Mouse (Mus musculus) right cerebral cortex, postnatal 4 days (tissue): ENCODE measurements around the gene Ehd1.
"Not testable (repeated sequence)": the region's sequence is repeated elsewhere in the genome, so short reads cannot be mapped to it uniquely, and the experiment has no call there.

ENCODE experiments used
- DNase-seq: peaks from one replicate; pipeline ENCODE4 v3.0.0-alpha.2; 2022

Gene Ehd1

DNA sequence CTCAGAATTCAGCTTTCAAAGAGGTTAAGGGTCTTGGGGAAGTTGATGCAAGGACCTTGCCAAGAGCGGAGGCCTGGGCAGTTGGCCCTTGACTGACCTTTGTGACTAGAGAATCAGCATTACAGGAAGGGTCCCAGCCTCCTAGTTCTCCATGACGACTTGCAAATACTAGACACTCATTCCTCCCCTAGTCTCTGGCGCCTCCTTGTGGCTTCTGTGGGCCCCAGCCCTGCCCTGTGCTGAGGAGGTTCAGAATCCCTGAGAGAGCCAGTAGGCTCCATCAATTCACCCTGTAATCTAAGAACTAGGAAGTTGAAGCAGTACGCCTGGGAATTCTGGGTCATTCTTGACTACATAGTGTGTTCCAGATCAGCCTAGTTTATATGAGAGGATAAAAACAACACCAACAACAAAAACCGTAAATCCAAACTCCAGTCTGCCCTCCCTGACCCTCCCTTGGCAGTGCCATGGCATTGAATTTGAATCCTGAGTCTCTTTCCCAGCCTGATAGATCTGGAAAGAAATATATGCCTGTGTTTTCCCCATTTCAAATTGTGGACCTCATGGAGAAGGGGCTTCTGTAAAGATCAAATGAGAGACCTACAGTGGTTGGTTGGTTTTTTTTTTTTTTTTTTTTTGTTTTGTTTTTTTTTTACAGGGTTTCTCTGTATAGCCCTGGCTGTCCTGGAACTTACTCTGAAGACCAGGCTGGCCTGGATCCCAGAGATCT lies 28.4 kb downstream of the Ehd1 start:
- peak; percentile 79 for DNase-seq

DNA sequence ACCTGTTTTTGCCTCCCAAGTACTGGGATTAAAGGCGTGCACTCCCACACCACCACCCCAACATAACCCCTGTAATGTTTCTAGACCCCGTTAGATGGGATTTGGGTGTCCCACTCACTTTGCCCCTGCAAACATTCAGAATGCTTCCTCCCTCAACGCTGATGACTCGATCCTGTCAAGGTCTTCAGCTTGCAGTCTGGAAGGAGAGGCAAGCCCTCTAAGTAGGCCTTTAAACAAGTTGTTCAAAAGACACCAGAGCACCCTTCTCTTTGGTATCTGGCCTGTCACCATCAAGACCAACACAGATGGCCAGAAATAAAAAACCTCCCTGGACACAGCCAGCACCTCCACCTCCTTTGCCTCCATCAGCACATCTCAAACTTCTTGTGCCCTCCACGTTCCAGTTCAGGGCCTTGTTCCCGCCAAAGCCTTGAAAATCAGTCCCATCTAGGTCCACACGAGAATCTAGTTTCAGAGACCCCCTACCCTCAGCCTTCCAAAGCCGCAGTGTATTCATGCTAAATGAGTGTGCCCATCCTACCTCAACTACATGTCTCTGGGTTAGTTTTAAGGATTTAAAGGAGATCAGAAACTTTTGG lies 29.1 kb downstream of the Ehd1 start:
- DNase-seq, result no peak

DNA sequence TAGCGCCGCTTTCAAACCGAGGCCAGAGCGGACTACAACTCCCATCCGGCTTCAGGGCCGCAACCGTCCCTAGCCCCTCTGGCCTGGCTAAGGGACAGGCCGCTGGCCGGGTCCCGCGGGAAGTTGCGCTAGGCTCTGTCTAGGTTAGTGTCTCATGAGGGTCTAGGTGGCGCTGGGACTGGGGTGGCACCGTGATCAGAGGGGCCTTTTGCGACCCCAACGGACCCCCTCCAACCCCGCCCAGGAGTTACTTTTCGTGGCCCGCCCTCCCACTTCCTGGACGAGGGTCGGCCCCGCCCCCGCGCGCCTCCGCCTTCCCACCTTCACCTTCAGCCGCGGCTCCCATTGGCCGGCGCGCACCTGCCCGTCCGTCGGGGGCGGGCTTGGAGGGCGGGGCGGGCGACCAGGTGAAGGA lies 29.6 kb downstream of the Ehd1 start, which contains the start of gene Cdc42bpg:
Cdc42bpg (plus strand) TSS at position 320 of the 415 bp plus-strand sequence.
- peak; percentile 53 for DNase-seq

DNA sequence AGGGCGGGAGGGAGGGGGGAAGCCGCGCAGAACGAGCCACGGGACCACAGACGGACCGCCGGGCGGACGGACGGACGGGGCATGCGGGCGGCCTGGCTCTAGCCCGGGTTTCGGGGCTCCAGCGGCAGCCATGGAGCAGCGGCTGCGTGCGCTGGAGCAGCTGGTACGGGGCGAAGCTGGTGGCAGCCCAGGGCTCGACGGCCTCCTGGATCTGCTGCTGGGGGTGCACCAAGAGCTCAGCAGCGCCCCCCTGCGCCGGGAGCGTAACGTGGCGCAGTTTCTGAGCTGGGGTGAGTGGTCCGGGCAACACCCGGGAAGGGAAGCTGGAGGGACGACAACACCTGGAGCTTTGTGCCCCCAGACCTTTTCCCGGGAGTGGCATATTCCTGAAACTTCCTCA lies 30.1 kb downstream of the Ehd1 start:
- DNase-seq, result peak; percentile 81

DNA sequence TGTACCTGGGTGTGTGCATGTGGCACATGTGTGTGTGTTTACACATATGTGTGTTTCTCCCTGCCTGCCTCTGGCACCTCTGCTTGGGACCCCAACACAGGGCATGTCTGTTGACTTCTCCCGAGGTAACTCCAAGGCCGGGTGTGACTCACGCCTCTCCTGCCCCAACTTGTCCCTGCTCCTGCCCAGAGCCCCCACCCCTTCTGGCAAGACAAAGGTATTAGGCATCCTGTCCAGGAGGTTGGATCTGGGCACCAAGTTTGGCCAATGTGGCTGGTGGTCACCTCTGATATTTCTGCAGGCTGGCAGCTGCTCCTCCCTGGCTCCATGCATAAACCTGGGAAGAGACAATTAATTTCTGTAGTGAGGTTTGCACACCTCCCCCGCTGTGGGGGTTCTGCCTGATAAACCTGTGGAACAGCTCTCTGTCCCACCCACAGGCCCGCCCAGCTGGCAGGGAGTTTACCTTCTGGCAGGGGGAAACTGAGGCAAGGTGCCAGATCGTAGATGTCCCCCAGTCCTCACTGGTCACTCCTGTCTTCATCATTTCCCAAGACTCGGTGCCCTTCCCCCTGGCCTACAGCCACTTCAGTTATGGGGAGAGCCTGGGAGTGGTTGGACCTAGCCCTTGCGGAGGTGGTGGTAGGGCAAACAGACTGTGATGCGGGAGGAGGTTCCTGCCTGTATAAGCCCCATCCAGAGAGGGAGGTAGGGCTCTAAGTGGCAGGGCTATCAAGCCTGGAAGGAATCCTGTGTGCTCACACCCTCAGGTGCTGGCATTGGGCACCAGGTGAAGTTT lies 31.4 kb downstream of the Ehd1 start:
- no peak for DNase-seq

DNA sequence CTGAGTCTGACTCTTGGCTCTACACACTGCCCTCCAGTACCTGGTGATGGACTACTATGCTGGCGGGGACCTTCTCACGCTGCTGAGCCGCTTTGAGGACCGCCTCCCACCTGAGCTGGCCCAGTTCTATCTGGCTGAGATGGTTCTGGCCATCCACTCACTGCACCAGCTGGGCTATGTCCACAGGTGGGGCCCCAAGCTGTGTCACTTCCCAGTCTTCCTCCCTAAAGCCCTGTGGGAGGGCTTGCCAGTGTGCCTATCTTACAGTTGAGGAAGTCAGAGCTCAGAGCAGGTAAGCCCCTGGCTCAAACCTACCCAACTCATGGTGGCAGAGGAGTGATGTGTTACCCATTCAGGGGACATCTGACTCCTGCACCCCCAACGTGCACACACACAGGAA lies 33.7 kb downstream of the Ehd1 start:
- no peak for DNase-seq

DNA sequence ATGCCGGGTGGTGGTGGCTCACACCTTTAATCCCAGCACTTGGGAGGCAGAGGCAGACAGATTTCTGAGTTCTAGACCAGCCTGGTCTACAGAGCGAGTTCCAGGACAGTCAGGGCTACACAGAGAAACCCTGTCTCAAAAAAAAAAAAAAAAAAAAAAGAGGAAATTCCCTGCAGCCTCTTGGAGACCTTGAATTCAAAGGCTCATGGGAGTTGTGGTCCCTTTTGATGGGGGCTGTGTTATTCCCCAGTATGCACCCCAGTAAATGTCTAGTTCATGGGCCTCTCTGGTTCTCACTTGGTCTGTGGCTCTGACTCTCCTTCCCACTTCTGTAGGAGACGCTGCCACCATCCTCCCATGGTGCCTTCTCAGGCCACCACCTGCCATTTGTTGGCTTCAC lies 35.3 kb downstream of the Ehd1 start:
- DNase-seq, result not testable (repeated sequence)

DNA sequence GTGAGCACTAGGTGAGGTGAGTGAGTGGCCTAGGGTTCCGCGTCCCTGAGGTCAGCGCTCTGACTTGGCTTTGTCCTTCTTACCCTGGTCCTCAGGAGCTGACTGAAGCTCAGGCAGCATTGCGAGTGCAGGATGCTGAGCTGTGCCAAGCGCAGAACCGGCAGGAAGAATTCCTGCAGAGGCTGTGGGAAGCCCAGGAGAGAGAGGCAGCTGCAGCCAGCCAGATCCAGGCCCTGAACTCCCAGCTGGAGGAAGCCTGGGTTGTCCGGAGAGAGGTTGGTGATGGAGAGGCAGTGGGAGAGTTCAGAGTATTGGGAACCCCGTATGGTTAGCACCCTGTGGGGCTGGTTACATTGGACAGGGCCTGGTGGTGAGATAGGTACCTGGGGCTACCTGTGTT lies 37.3 kb downstream of the Ehd1 start:
- DNase-seq, result no peak

DNA sequence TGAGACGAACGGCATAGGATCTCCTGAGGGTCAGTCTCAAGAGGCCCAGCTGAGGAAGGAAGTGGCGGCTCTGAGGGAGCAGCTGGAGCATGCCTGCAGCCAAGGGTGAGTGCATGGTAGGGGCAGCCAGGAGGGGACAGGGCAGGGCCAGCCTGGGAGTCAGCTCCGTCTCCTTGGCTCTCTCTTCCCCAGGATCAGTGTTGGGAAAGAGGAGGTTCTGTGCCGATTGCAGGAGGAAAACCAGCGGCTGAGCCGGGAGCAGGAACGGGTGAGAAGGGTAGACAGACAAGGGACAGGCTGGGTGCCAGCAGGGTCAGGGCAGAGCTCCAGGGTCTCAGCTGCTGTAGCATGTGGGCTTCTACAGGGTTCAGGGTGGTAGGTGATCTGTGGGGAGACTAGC lies 38.0 kb downstream of the Ehd1 start:
- no peak for DNase-seq

DNA sequence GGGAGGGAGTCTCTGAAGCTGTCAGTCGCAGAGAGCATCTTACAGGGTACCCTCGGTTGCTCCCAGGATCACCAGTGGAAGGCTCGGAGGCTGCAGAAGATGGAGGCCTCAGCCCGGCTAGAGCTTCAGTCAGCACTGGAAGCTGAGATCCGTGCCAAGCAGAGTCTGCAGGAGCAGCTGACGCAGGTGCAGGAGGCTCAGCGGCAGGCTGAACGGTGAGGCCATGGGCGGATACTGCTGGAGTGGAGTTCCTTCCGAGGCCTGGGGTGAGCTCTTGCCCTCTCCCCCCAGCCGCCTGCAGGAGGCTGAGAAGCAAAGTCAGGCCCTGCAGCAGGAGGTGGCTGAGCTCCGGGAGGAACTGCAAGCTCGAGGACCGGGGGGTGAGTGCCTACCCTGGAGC lies 39.0 kb downstream of the Ehd1 start:
- DNase-seq, result no peak

DNA sequence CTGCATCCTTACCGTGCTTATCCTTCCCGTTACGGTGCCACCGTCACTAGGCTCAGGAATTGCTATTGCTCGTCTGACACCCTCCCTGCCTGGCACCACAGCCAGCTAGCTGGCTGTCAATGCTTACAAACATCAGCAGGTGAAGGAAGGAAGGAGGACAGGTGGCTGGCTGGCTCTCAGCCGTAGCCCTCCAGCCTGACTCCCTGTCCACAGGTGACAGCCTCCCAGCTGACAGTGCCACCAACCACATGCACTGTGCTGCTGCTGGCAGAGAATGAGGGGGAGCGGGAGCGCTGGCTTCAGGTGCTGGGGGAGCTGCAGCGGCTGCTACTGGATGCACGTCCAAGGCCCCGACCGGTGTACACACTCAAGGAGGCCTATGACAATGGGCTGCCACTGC lies 41.6 kb downstream of the Ehd1 start:
- DNase-seq, result no peak

DNA sequence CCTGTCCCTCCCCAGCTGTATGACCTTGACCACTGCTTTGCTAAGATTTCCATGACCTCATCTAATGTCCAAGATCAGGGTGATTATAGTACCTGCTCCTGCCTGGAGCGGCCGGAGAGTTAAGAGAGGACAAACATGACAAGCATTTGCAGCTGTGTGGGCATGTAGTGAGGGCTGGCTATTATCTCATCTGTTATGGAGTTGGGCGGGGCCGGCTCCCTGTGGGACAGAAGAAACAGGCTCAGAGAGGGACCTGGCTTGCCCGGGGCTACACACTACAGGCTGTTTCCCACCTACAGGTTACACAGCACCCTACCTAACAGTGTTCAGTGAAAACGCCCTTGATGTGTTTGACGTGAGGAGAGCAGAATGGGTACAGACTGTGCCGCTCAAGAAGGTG lies 44.8 kb downstream of the Ehd1 start:
- DNase-seq, result no peak

DNA sequence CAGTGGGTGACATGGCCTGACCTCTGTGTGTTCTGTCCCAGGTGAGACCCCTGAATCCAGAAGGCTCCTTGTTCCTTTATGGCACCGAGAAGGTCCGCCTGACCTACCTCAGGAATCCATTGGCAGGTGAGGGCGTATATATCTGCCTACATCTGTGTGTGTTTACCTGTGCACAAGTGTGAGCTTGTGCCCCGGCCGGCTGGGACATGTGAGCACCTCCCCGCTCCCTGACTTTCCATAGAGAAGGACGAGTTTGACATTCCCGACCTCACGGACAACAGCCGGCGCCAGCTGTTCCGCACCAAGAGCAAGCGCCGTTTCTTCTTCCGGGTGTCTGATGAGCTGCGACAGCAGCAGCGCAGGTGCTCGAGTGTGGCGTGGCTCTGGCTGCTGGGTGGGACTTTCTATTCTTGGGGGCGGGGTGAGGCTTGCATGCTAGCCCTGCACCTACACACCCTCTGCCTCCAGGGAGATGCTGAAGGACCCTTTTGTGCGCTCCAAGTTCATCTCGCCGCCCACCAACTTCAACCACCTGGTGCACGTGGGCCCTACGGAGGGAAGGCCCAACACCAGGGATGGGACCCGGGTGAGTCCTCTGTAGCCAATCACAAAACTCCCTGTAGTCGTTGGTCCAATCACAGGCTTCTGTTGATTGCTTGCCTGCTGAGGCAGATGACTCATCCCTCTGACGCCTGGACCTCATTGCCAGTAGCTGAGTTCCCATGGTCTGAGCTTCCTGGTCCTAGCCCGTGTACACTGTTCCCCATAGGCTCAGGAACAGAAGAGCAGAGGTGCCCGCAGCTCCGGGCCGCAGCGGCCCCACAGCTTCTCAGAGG lies 45.5 kb downstream of the Ehd1 start:
- DNase-seq, result no peak

DNA sequence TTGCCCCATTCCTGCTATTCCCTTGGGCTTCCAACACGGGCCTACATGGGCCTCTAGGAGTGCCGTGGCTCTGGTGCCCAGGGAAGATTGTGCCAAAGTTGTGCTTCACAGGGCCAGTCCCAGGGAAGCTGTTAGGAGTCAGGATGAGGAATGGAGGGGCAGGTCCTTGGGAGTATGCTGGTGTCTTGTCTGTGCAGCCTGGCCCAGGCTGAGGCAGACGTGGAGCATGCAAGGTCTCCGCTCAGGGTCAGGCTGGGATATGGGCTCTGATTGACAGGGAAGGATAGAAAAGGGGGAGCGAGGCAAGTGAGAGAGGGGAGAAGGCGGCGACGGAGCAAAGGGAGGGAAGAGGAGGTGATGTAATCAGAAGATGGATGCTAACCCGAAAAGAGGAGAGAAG lies 48.2 kb downstream of the Ehd1 start:
- no peak for DNase-seq

DNA sequence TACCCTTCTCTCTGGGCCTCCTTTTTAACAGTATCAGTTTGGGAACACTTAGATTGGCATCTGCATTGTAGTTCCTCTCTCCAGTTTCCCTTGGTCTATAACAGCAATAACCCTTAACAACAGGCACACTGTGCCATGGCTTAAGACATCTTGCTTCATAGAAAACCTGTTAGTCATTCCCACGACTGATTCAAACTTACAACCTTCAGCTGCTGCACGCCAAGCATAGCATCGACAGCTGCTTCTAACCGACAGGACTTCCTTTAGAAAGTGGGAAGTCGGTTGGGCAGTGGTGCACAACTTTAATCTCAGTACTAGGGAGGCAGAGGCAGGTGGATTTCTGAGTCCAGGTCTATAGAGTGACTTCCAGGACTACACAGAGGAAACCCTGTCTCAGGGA lies 54.7 kb downstream of the Ehd1 start:
- no peak for DNase-seq

DNA sequence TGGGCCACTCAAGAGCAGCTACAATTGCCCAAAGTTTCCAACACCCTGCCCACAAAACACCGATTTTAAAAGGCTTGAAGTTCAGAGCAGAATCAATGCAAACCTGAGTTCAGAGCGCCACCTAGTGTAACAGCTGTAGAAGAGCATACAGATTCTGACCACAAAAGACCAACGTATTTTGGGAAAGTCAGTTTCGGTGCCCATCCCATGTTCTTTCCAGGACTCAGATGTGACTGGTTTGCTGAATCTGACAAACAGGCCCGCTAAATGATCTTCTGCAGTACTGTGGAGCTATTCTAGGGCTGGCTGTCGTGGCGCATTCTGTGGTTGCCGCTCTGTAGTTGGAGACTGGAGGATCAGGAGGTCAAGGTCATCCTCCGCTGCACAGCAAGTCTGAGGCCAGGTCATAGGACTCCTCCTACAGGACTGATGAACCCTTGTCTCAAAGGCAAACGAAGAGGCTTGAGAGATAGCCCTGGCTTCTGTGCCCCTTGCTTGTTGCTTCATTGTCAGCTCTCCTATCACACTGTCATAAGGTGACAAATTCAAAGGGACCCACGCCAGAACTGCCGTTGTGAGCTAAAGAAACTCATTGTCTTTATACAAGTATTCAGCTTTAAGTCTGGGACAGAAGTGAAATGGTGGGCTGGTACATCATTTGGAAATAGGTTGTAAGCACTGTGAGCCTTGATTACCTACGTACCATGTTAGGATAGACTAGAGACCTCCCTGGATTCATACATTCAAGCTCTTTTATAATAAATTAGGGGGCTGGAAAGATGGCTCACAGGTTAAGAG lies 55.4 kb downstream of the Ehd1 start:
- peak; percentile 50 for DNase-seq

DNA sequence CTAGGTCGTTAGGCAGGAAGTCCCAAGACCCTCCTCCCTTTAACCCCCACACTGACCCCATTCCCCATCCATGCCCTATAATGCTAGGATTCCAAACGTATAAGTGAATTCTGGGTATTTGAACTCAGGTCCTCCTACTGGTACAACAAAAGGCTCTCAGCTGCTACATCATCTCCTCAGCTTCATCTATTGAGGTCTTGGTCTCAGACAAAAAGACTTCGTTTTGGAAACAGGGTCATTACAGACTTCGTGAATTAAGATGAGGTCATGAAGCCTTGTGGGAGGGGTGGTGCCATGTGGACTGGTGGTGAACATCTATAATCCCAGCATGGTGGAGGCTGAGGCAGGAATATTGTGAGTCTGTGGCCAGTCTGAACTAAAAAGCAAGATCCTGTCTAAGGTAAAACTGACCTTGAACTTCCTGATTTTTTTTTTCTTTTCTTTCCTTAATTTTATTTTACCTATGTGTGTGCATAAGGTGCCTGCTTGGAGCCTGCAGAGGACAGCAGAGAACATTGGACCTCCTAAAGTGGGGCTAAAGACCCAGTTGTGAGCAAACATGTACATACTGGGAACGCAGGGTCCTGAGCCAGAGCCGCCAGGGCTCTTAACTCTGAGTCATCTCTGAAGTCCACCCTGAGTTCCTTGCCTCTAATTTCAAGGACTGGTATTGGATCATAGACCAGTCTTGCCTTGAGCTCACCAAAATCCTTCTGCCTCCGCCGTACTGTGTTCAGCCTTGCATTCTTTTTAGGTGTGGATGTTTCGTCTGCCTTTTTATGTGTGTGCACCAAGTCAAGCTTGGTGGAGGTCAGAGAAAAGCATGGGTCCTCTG lies 57.5 kb downstream of the Ehd1 start:
- no peak for DNase-seq

DNA sequence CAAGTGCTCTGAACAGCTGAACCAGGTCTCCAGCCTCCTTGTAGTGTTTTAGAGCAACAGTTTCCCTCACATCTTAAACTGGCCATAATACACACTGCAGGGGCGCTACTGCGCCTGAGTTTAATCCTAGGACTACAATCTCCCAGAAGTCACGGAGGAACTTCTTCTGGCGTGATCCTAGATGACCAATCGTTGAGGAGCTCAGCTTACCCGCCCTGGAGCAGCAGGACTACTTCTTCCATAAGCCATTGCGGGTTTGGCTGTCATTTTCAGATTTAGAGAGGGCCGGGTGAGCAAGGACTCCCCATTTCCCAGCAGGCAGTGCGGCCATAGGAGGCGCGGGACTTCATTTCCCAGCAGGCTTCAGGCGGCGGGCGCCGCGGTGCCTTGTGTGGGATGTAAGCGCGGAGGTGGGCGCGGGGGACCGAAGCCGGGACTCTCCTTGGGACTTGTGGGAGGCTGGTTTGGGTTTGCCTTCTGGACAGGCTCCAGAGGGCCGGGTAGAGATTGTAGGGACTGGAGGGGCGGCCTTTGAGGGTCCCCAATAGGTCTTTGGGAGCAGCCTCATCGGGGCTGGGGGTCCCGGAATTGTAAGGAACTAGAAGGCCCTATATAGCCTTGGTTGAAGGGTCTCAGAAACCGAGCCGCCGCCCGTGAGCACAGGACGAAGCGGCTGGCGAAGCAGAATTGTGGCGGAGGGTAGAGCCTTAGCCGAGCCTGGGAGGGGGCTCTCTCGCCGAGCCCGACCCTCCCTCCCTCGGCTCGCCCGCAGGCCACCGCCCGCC lies 58.3 kb downstream of the Ehd1 start, which contains the start of gene Men1:
Men1 (plus strand) TSS at position 307 of the 785 bp plus-strand sequence.
- DNase-seq, result peak; percentile 90

DNA sequence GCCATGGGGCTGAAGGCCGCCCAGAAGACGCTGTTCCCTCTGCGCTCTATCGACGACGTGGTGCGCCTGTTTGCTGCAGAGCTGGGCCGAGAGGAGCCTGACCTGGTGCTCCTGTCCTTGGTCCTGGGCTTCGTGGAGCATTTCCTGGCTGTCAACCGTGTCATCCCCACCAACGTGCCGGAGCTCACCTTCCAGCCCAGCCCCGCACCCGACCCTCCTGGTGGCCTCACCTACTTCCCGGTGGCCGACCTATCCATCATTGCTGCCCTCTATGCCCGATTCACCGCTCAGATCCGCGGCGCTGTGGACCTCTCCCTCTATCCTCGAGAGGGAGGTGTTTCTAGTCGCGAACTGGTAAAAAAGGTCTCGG lies 58.9 kb downstream of the Ehd1 start:
- DNase-seq, result peak; percentile 34

DNA sequence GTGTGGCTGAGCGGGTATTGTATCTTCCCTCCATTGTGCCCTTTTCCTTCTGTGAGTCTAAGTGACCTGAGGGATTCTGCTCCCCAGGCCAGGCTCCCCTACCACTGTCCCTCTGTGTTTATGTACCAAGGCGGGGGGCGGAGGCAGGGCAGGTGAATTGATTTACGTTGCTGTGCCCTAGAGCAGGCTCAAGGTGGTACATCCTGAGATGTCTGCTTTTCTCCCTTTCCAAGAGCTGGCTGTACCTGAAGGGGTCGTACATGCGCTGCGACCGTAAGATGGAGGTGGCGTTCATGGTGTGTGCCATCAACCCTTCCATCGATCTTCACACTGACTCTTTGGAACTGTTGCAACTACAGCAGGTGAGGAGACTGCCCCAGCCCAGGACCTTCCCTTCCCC lies 60.4 kb downstream of the Ehd1 start:
- DNase-seq, result no peak
